Mouse (Mus musculus) bone marrow, adult 2 months (tissue): ENCODE measurements around the gene Tle6.

Experiments
- CTCF ChIP-seq: fragments of 200-500 bp; IDR thresholded peaks from 2 replicates; pipeline ENCODE4 v1.5.1; 2011; ENCODE audit warnings: low read length, control low read depth; ENCODE audit not compliant: control insufficient read depth, insufficient read depth
- POLR2A ChIP-seq: fragments of 200-500 bp; IDR thresholded peaks from 2 replicates; pipeline ENCODE4 v1.6.1; 2011; ENCODE audit warnings: low read depth, mild to moderate bottlenecking, control low read depth, low read length, borderline replicate concordance; ENCODE audit not compliant: control insufficient read depth

DNA sequence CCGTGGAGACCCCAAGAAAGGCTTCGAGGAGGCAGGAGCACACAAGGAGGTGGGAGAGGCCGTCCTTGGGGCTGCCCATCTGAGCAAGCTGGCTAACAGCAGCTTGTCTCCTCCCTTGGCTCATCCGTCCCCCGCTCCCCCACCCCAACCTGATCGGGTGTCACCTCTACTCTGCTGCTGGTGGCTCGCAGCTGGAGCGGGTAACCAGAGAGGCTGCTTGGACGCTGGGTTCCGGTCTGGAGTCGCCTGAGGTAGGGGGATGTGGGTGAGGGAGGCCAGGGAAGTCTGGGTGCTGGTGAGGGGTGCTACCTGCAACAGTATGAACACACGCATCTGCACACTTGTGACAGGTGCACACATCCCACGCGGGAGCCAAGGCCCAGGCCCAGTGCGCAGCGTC, 27.5 kb upstream of the Tle6 start, which contains the start of gene Ankrd24:
- no peak for TF ChIP-seq CTCF
- no peak for TF ChIP-seq POLR2A
